Mouse (Mus musculus): ENCODE data around the gene Cbx5.

The Cbx5 gene

DNA sequence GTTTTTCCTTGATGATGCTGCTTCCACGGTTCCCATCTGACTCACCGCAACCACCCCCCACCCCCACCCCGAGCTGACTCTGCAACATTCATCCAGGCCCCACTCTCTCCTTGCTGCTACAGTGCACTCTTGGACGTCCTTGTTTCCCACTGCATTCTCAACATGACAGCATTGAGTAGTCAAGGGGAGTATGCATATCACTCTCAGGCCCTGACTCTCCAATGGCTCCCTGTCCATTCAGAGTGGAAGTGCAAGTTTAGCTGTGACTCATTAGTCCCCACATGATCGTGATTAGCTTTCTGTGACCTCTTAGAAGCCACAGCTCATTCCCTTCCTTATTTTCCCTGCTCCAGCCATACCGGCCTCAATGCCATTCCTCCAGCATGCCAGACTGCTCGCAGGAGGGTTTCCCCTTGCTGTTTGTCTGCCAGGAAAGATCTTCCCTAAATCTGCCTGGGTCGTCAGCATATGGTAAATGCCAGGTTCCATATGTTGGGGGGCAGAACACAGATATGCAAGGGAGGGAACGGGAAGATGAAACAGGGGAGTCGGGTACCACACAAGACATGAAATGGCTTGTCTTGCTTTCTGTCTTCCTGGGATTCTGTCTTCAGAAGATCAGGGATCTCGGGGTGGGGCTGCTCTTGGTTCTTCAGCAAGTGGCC, 93.8 kb downstream of the Cbx5 start:
- DNase-seq (ENCODE audit: low read depth, low spot score) = no peak

DNA sequence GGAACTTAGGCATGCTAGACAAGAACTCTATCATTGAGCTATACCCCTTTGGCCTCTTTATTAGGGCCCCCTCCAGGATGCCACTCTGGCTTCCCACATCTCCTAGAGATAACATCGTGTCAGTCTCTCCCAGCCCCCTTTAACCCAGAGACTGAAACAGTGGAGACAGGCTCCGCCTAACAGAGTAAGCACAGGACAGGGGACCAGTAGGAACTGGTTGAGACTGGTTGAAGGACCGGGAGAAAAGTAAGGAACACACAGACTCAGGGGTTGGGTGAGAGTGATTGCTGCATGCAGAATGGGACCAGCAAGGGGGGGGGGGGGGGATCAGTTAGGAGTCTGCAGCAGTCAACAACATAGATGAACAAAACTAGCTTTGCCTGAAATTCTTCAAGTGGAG, 95.4 kb downstream of the Cbx5 start:
- peak; percentile 64 for DNase-seq (ENCODE audit: low read depth, low spot score)
